Mouse (Mus musculus): ENCODE results near the gene Furin. TPM values are rescaled to one million over a fixed set of nuclear protein-coding genes. Genes with fewer than 3 reads are reported as not detected.

The Furin gene
- polyA plus RNA-seq, 1 experiment from 2014 or later, result 4.9 TPM

- no peak for ATAC-seq (replicated peaks)
- 90% methylated on average over 9 of the region's 9 CpGs for WGBS
Observed at GRCm38 (mm10) chr7:80368009-80368408, 37.2 kb downstream of the Furin start.

GRCm38 (mm10) chr7:80367232-80367631 is 38.0 kb downstream of the Furin start:
- H3K27me3 ChIP-seq, result no peaks in the 10 kb centered on the region
- no peak for ATAC-seq (replicated peaks)
- peaks cover 12% of the 10 kb centered on the region for H3K4me1 ChIP-seq
- H3K9me3 ChIP-seq, result no peaks in the 10 kb centered on the region
- no peak overlapping the region for H3K9ac ChIP-seq (replicated peaks)
- H3K27ac ChIP-seq (replicated peaks), result no peak overlapping the region
- H3K4me2 ChIP-seq (replicated peaks), result no peak overlapping the region
- H3K4me3 ChIP-seq, result no peak overlapping the region
- H3K36me3 ChIP-seq, result peaks cover 54% of the 10 kb centered on the region
- WGBS, result 98% methylated on average over 7 of the region's 7 CpGs

More at GRCm38 (mm10) chr7:80368009-80368408, 37.2 kb downstream of the Furin start:
- Histone ChIP-seq H3K9me3 (no peaks in the 10 kb centered on the region), H3K27ac (replicated peaks) (no peak overlapping the region), H3K36me3 (peaks cover 46% of the 10 kb centered on the region), H3K9ac (replicated peaks) (no peak overlapping the region), H3K4me3 (no peak overlapping the region), H3K4me1 (peaks cover 12% of the 10 kb centered on the region), H3K4me2 (replicated peaks) (no peak overlapping the region), H3K27me3 (no peaks in the 10 kb centered on the region)

DNA sequence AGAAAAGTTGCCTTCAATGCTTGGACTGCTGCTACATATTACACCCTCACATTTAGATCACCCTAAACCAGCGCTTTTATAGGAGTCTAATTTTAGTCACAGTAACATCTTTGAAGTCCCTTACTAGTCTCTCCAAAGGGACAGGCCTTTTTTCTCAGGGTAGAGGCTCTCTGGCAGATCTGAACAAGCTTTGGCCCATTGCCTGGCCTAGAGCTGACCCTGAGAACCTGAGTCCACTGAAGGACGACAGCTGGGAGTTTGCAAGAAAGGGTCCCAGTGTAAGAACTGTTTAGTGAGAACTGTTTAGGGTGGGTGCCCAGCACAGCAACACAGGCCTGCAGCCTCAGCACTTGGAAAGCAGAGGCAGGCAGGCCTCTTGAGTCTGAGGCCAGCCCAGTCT is 39.5 kb downstream of the Furin start:
- Histone ChIP-seq H3K27ac (replicated peaks) (no peak overlapping the region), H3K27me3 (no peaks in the 10 kb centered on the region), H3K4me2 (replicated peaks) (no peak overlapping the region), H3K9me3 (no peaks in the 10 kb centered on the region), H3K4me3 (no peak overlapping the region), H3K4me1 (peaks cover 12% of the 10 kb centered on the region), H3K9ac (replicated peaks) (no peak overlapping the region), H3K36me3 (peaks cover 68% of the 10 kb centered on the region)
- 83% methylated on average over 2 of the region's 2 CpGs for WGBS
- ATAC-seq (replicated peaks), result no peak

- H3K27me3 ChIP-seq, result no peaks in the 10 kb centered on the region
- ATAC-seq (replicated peaks), result no peak
- no peak overlapping the region for H3K4me3 ChIP-seq
- no peak overlapping the region for H3K4me2 ChIP-seq (replicated peaks)
- no peaks in the 10 kb centered on the region for H3K9me3 ChIP-seq
- no peak overlapping the region for H3K27ac ChIP-seq (replicated peaks)
- H3K36me3 ChIP-seq, result peaks cover 84% of the 10 kb centered on the region
- no peak overlapping the region for H3K9ac ChIP-seq (replicated peaks)
- 87% methylated on average over 3 of the region's 3 CpGs for WGBS
- H3K4me1 ChIP-seq, result no peaks in the 10 kb centered on the region
Observed at GRCm38 (mm10) chr7:80360435-80360834, 44.8 kb downstream of the Furin start.

- WGBS, result 45% methylated on average over 4 of the region's 4 CpGs
- H3K4me3 ChIP-seq, result no peak overlapping the region
- no peaks in the 10 kb centered on the region for H3K27me3 ChIP-seq
- H3K27ac ChIP-seq (replicated peaks), result no peak overlapping the region
- ATAC-seq (replicated peaks), result no peak
- no peak overlapping the region for H3K4me2 ChIP-seq (replicated peaks)
- H3K4me1 ChIP-seq, result no peaks in the 10 kb centered on the region
- peaks cover 80% of the 10 kb centered on the region for H3K36me3 ChIP-seq
- H3K9me3 ChIP-seq, result no peaks in the 10 kb centered on the region
- H3K9ac ChIP-seq (replicated peaks), result no peak overlapping the region
Observed at GRCm38 (mm10) chr7:80358039-80358438, 47.2 kb downstream of the Furin start.

- no peaks in the 10 kb centered on the region for H3K9me3 ChIP-seq
- H3K4me3 ChIP-seq, result no peak overlapping the region
- no peak for ATAC-seq (replicated peaks)
- no peak overlapping the region for H3K4me2 ChIP-seq (replicated peaks)
- H3K27ac ChIP-seq (replicated peaks), result no peak overlapping the region
- 18% methylated on average over 8 of the region's 8 CpGs for WGBS
- peaks cover 79% of the 10 kb centered on the region for H3K36me3 ChIP-seq
- H3K4me1 ChIP-seq, result no peaks in the 10 kb centered on the region
- H3K27me3 ChIP-seq, result no peaks in the 10 kb centered on the region
- no peak overlapping the region for H3K9ac ChIP-seq (replicated peaks)
Observed at GRCm38 (mm10) chr7:80357156-80357555, 48.1 kb downstream of the Furin start.

- Histone ChIP-seq H3K4me1 (no peaks in the 10 kb centered on the region), H3K27ac (replicated peaks) (no peak overlapping the region), H3K4me3 (no peak overlapping the region), H3K4me2 (replicated peaks) (no peak overlapping the region), H3K9me3 (no peaks in the 10 kb centered on the region), H3K36me3 (peaks cover 78% of the 10 kb centered on the region), H3K9ac (replicated peaks) (no peak overlapping the region), H3K27me3 (no peaks in the 10 kb centered on the region)
- no peak for ATAC-seq (replicated peaks)
- 89% methylated on average over 13 of the region's 13 CpGs for WGBS
Observed at GRCm38 (mm10) chr7:80356351-80356750, 48.9 kb downstream of the Furin start.

- Histone ChIP-seq H3K27me3 (no peaks in the 10 kb centered on the region), H3K27ac (replicated peaks) (no peak overlapping the region), H3K9me3 (no peaks in the 10 kb centered on the region), H3K4me2 (replicated peaks) (no peak overlapping the region), H3K4me3 (no peak overlapping the region), H3K9ac (replicated peaks) (no peak overlapping the region), H3K4me1 (no peaks in the 10 kb centered on the region), H3K36me3 (peaks cover 61% of the 10 kb centered on the region)
- ATAC-seq (replicated peaks), result no peak
- 87% methylated on average over 8 of the region's 8 CpGs for WGBS
Observed at GRCm38 (mm10) chr7:80352920-80353319, 52.3 kb downstream of the Furin start.

GRCm38 (mm10) chr7:80350808-80351207 is 54.4 kb downstream of the Furin start:
- H3K9me3 ChIP-seq, result no peaks in the 10 kb centered on the region
- peaks cover 45% of the 10 kb centered on the region for H3K36me3 ChIP-seq
- no peak for ATAC-seq (replicated peaks)
- H3K4me2 ChIP-seq (replicated peaks), result no peak overlapping the region
- no peak overlapping the region for H3K27ac ChIP-seq (replicated peaks)
- H3K4me3 ChIP-seq, result no peak overlapping the region
- no peaks in the 10 kb centered on the region for H3K27me3 ChIP-seq
- no peak overlapping the region for H3K9ac ChIP-seq (replicated peaks)
- WGBS, result 76% methylated on average over 2 of the region's 2 CpGs
- no peaks in the 10 kb centered on the region for H3K4me1 ChIP-seq

GRCm38 (mm10) chr7:80347670-80348586 is 57.3 kb downstream of the Furin start:
- Histone ChIP-seq H3K4me2 (replicated peaks) (no peak overlapping the region), H3K27me3 (no peaks in the 10 kb centered on the region), H3K27ac (replicated peaks) (no peak overlapping the region), H3K9ac (replicated peaks) (no peak overlapping the region), H3K4me3 (no peak overlapping the region), H3K4me1 (peaks cover 8% of the 10 kb centered on the region), H3K36me3 (peaks cover 27% of the 10 kb centered on the region), H3K9me3 (no peaks in the 10 kb centered on the region)
- 74% methylated on average over 13 of the region's 13 CpGs for WGBS
- ATAC-seq (replicated peaks), result no peak

DNA sequence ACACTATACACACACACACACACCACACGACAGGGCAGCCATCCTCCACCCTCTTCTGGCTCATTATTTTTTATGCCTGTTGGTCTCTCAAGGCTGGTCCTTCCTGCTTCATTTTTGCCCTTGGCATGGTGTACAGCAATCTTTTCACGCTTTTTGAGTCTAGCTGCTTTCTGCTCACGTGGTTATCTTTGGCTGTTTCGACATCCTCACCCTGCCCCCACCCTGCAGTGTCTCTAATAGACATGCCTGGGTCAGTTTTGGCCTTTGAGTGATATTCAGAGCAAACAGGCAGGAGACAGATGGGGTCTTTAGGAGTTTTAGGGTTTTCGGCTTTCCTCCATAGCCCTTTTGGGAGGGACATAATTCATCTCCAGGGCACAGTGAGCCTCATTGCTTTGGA is 58.4 kb downstream of the Furin start:
- no peak for ATAC-seq (replicated peaks)
- no peak overlapping the region for H3K4me2 ChIP-seq (replicated peaks)
- no peaks in the 10 kb centered on the region for H3K27me3 ChIP-seq
- WGBS, result 93% methylated on average over 5 of the region's 5 CpGs
- no peaks in the 10 kb centered on the region for H3K9me3 ChIP-seq
- H3K4me3 ChIP-seq, result no peak overlapping the region
- no peak overlapping the region for H3K27ac ChIP-seq (replicated peaks)
- H3K9ac ChIP-seq (replicated peaks), result no peak overlapping the region
- H3K36me3 ChIP-seq, result peaks cover 18% of the 10 kb centered on the region
- peaks cover 13% of the 10 kb centered on the region for H3K4me1 ChIP-seq

DNA sequence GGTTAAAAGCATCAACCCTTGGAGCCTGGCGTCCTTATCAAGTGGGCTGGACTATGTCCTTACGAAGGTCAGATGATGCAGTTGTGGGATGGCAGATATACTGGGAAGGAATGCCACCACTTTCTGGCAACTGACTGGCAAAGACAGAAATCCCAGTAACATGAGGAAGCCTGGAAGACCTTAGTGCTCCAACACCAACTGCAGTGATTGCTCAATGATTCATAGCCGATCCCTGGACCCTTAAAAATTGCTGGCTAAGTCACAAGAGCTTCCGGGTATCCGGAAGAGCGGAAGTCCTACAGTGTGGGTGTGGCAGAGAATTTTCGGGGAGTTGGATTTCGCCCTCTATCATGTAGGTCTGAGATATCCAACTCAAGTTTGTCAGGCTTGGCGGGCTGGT is 59.1 kb downstream of the Furin start:
- H3K4me2 ChIP-seq (replicated peaks), result no peak overlapping the region
- WGBS, result 96% methylated on average over 9 of the region's 9 CpGs
- no peak for ATAC-seq (replicated peaks)

More for the DNA sequence above, 59.1 kb downstream of the Furin start:
- H3K27ac ChIP-seq (replicated peaks), result no peak overlapping the region
- no peak overlapping the region for H3K9ac ChIP-seq (replicated peaks)
- no peaks in the 10 kb centered on the region for H3K9me3 ChIP-seq
- peaks cover 13% of the 10 kb centered on the region for H3K36me3 ChIP-seq
- no peaks in the 10 kb centered on the region for H3K27me3 ChIP-seq
- peaks cover 14% of the 10 kb centered on the region for H3K4me1 ChIP-seq
- H3K4me3 ChIP-seq, result no peak overlapping the region

All from forebrain, embryonic 15.5 days (tissue).